Mouse (Mus musculus) heart, adult 8-10 months (tissue): ENCODE data around the gene Themis3. TPM values are rescaled to one million over a fixed set of nuclear protein-coding genes. Genes with fewer than 3 reads are reported as not detected.

Experiments used
- DNase-seq: peaks from one replicate; pipeline ENCODE4 v3.0.0; 2022; ENCODE audit warnings: low spot score
- total RNA-seq, 4 experiments: library from RNA; stranded (reverse); gene quantifications; 2 replicates each; pipeline ENCODE4 v1.2.4; 2022

The Themis3 gene
- not detected for total RNA-seq

- no peak for DNase-seq
These were observed at the start of gene Themis3 for GRCm38 (mm10) chr17:66594435-66594834. Gene Themis3 (minus strand): TSS chr17:66594621.

DNA sequence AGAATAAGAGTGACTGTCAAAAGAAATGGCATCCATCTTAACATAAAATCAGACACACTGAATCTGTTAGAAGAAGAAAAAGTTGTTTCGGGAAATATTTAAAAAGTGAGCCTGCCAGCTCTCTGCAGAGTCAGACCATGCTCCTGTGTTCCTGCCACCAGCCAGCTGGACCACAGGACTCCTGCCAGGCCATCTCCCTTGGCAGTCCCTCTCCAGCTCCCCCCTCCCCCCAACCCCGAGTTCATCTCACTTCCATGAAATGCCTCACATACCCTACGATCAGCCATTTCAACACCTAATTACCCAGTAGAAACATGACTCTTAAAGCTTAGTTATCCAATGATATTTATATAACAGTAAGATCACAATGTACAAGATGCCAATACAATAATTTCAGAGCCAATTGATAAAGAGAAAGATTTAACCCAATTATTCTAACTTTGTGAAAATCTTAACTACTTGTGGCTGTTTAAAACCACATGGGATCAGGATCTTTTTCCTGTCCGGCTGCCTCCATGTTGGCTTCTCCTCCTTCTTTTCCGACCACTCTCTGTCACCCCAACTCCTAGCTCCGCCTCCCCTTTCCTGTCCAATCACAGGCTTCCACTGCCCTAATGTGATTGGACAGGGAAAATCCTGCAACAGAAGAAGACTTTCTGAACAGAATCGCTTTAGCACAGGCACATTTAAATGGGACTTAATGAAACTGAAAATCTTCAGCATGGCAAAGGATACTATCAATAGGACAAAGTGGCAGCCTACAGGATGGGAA lies 43.7 kb upstream of the Themis3 start:
- no peak for DNase-seq

GRCm38 (mm10) chr17:66619996-66620656 lies 25.7 kb upstream of the Themis3 start:
- no peak for DNase-seq

DNA sequence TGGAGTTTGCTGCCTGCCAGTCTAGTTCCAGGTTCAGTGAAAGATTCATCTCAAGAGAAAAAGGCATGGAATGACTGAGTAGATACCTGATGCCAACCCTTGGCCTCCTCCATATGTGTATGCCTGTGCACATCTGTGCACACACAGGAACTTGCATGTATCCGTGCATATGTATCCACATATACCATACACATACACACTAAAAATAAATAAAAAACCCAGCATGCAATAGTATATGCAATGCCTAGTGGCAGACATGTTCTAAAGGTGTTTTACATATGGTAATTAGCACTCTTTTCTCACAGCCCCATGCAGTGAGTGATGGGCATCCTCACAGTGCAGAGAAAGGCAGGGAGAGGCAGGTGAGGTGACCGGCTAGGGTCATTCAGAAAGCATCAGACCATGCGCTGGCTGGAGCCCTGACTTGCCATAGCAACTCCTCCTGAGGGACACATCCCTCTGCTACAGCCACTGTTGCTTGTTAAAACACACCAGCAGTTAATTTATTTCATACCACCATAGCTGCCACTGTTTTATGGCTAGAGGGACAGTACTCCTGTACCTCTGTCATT lies 24.9 kb upstream of the Themis3 start:
- DNase-seq: no peak

- DNase-seq: no peak
These were observed 15.6 kb upstream of the Themis3 start for GRCm38 (mm10) chr17:66610032-66610431.

DNA sequence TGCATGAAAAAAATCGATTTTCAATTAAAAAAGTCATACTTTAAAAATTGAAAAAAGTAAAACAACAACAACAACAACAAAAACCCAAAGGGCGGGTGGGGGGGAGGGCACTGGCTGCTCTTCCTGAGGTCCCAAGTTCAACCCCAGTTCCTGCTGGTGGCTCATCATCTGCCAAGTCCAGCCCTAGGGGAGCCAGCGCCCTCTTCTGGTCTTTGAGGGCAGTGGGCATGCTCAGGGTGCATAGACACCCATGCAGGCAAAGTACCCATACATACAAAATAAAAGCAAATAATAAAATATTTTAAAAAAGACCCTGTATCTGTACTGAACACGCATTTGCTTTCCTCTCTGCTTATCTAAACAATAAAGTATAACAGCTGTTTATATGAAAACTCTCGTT lies 10.5 kb upstream of the Themis3 start:
- DNase-seq: no peak

DNA sequence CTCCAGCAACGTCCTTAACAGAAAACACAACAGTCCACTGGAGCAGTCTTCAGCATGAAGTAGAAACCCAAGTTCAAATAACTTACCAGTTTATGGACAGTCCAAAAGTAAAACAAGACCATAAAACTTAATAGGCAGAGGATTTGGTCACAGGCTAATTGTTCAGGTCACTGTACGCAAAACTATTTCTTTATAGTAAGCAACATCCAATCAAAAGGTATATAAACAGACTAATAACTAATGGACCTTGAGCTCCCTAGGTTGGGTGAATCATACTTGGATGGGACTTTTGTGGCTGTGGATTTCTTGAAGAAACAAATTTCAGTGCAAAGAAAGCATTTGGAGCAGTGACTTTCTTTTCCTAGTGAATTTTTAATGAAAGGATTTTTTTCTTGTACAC lies 6.8 kb upstream of the Themis3 start:
- DNase-seq: no peak

GRCm38 (mm10) chr17:66595867-66596266 lies 1.4 kb upstream of the Themis3 start:
- no peak for DNase-seq

DNA sequence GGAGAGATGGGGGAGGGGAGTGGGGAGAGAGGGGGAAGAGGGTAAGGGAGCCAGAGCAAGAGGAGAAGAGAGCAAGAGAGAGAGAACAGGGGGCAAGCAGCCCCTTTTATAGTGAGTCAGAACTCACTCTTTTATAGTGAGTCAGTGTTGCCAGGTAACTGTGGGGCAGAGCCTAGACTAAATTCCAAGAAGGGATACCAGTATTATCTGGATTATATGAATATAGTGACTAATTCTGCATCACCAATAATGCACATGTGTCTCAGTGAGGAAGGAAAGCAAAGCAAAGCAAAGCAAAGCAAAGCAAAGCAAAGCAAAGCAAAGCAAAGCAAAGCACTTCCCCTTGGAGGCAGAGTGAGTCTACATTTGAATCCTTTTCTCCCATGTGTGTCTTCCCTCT lies 835 bp upstream of the Themis3 start:
- DNase-seq: no peak

DNA sequence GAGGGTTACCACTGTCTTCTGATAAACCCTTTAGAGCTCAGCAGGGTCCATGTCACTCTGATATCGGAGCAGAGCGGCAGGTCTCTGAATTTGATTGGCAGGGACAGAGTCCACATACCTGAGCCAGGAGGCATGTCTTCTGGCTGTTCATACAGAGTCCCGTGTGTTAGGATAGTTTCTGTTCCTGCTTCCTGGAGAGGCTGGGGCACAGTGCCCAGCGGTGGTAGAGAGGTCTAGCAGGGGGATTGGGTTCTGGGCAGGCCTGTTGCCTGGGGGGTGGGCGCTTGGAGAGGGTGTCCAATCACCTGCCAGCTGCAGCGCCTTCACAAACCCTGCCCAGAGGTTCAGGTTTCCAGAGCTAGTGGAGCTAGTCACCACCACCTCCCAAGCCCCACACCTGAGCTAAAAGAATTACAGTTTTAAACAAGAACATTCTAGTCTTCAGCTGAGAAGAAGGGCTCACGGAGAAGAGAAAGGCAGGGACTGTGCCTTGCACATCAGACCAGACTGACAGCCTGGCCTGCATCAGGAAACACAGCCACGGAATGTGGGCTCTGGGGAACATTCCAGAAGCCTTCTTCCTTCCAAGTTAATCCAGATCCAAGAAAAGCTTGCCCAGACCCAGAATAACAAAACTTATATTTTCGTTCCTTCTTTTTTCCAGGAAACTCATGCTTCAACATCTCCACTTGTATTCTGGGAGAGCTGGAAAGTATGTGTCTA lies 3.9 kb downstream of the Themis3 start:
- DNase-seq: no peak

DNA sequence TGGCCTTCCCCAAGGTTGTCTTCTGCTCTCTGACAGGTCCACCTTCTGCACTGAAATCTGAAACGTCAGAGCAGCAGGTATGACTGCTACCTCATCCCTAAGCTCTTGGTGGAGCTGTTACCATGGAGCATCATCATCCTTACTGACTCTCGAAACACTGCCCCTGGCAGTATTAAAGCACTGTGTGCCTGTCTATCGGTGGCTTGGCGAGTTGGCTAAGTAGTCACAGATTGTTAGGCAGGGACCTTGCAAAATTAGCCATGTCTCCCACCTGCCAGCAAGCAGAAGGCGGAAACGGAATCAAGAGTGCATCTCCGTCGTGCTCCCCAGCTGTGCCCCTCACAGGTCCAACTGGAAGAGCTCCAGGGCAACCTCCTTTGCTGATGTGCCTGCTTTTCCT lies 4.6 kb downstream of the Themis3 start:
- DNase-seq: no peak

DNA sequence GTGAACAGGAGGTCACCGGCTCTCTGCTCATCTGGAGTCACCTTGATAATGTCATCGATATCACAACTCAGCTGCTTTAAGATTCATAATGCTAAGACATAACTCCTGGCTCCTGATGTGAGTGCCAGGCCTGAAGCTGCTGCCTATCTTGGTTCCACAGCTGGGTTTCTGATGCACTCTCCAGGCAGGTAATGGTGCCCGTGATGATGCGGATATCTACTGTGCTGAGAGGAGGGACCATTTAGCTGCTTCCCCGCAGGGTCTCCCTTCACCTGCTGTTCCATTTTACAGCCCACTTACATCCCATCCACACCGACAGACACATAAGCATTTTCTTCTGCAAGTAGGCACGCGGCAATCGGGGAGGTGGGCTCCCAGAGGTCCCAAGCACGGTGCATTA lies 7.7 kb downstream of the Themis3 start:
- no peak for DNase-seq

DNA sequence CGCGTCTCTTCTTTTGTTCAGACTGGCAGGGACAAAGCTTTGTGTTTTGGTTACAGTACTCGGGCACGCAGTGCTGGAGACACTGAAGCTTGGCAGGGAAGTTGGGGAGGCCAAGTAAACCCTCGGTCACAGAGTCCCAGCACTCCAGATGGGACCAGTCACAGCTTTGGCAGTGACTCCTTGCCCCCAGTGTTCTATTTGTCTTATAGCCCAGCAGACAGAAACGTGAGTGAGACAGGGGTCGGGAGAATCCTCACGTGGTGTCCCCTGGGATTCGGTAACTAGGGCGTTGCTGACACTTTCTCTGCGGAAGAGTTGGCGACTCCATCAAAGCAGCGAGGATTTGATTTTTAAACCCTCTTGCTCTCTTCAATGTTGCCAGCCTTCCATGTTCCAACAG lies 8.3 kb downstream of the Themis3 start:
- DNase-seq: no peak

DNA sequence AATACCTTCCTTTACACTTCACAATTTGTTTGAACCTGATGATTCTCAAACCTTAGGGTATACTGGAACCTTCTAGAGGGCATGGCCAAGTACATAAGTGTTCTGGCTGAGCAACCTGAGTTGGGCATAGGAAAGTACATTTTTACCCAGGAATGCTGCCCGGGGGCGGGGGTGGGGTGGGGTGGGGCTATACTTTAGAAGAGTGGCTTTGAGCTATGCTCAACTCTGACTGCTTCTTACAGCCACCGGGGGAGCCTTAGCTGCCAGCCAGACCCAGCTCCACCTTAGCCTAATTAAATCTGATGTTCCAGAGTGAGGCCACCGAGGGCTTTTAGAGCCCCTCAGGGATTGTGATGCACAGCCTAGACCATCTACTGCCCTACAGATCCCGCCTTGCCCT lies 13.4 kb downstream of the Themis3 start:
- DNase-seq: no peak

GRCm38 (mm10) chr17:66578007-66578406 lies 16.4 kb downstream of the Themis3 start:
- DNase-seq: peak; percentile 7

DNA sequence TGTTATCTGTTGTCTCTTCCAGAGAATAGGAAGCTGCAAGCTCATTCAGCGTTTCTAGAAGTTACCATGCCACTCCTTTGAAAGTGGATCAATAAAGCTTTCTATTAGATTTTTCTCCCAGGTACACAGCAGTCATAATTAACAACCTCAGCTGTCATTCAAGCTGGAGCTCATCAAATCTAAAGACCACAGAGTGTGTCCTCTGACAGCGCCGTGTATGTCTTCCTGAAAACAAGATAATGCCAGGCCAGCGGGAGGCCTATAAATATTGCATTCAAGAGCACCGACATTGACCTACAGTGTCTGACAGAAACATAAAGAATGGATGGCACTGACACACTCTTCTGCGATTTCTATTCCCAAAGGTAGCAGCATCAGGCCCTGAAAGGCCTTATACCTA lies 16.9 kb downstream of the Themis3 start:
- no peak for DNase-seq

GRCm38 (mm10) chr17:66572677-66573060 lies 21.8 kb downstream of the Themis3 start:
- peak; percentile 15 for DNase-seq

- no peak for DNase-seq
These were observed 22.4 kb downstream of the Themis3 start for GRCm38 (mm10) chr17:66571860-66572676.

- no peak for DNase-seq
These were observed 30.2 kb downstream of the Themis3 start for GRCm38 (mm10) chr17:66564213-66564612.

DNA sequence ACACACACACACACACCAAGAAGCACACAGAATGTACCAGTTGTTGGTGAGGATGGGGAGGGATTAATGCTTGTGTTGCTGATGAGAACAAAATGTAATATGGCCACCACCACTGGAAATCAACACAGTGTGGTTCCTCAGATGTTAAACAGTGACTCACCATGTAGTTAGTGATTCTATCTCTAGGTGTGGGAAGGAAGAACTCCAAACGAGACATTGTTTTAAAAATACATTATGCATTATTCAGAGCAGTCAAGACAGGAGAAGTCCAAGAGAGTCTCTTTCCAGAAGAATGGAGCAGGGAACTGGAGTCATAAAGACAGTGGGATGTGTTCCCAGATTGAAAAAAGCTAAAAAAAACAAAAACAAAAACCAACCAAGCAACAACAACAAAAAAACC lies 30.9 kb downstream of the Themis3 start:
- DNase-seq: no peak

- DNase-seq: peak; percentile 11
These were observed 33.0 kb downstream of the Themis3 start for GRCm38 (mm10) chr17:66561380-66561779.
